Mouse (Mus musculus) spleen, adult 2 months (tissue): ENCODE data around the gene Gm5142. TPM values are rescaled to one million over a fixed set of nuclear protein-coding genes. Genes with fewer than 3 reads are reported as not detected.

Source experiments
- DNase-seq, 2 experiments: peaks; one replicate each; pipeline versions ENCODE4 v3.0.0 to v3.0.0-alpha.2; 2012 to 2021; ENCODE audit warnings: low spot score in 2 of 2, low read depth in 1 of 2
- H3K27ac ChIP-seq: fragments of 200-500 bp; 2 replicates; pipeline ENCODE4 v1.5.1; 2012; ENCODE audit warnings: low read length, inconsistent platforms; ENCODE audit not compliant: insufficient read depth
- H3K27me3 ChIP-seq: fragments of 200-500 bp; 2 replicates; pipeline ENCODE4 v1.6.1; 2012; ENCODE audit warnings: mild to moderate bottlenecking, moderate library complexity, low read length, inconsistent platforms; ENCODE audit not compliant: control insufficient read depth, insufficient read depth
- H3K36me3 ChIP-seq: fragments of 200-500 bp; 2 replicates; pipeline ENCODE4 v1.6.1; 2012; ENCODE audit warnings: mild to moderate bottlenecking, low read length, inconsistent platforms; ENCODE audit not compliant: control insufficient read depth, insufficient read depth
- H3K4me1 ChIP-seq: fragments of 200-500 bp; 2 replicates; pipeline ENCODE4 v1.6.1; 2011; ENCODE audit warnings: inconsistent platforms; ENCODE audit not compliant: control insufficient read depth, insufficient read depth, insufficient read length
- H3K4me3 ChIP-seq: fragments of 200-500 bp; 2 replicates; pipeline ENCODE4 v1.5.1; 2011; ENCODE audit warnings: mild to moderate bottlenecking, inconsistent platforms; ENCODE audit not compliant: insufficient read depth, insufficient read length; ENCODE audit errors: extremely low read depth
- CTCF ChIP-seq: fragments of 200-500 bp; IDR thresholded peaks from 2 replicates; pipeline ENCODE4 v1.5.1; 2011; ENCODE audit warnings: mild to moderate bottlenecking, inconsistent platforms; ENCODE audit not compliant: insufficient read depth, insufficient read length, insufficient replicate concordance; ENCODE audit errors: extremely low read depth
- POLR2A ChIP-seq: fragments of 200-500 bp; IDR thresholded peaks from 2 replicates; pipeline ENCODE4 v1.6.1; 2011; ENCODE audit warnings: low read depth, low read length, inconsistent platforms
- WGBS: fragments of 180-500 bp; shearing (Covaris S2); methylation state at CpG from one replicate; pipeline ENCODE4 v1.1.7; 2018; 5-methylcytosine and 5-hydroxymethylcytosine counted together
- polyA plus RNA-seq: library from polyadenylated mRNA; depleted of rRNA; stranded (reverse); fragments of >200 nt; gene quantifications from 2 replicates; pipeline ENCODE4 v1.2.3, GENCODE M21; 2012; rRNA removed

Gene Gm5142
- polyA plus RNA-seq, 1 experiment, result not detected

GRCm38 (mm10) chr14:59155589-59155988 lies 23.0 kb downstream of the Gm5142 start:
- Histone ChIP-seq H3K4me1 (no peaks in the 10 kb centered on the region), H3K27me3 (no peaks in the 10 kb centered on the region), H3K4me3 (no peak overlapping the region), H3K27ac (no peak overlapping the region), H3K36me3 (no peaks in the 10 kb centered on the region)
- no peak for DNase-seq
- TF ChIP-seq CTCF (no peak), POLR2A (no peak)
- WGBS, result 77% methylated on average over 2 of the region's 2 CpGs

- DNase-seq, result no peak
- no peak within 1 kb of the TSS for H3K4me3 ChIP-seq
- TF ChIP-seq POLR2A (no peak), CTCF (no peak)
- no peaks in the 10 kb centered on the region for H3K27me3 ChIP-seq
- 97% methylated on average over 4 of the region's 4 CpGs for WGBS
- no peaks in the 10 kb centered on the region for H3K36me3 ChIP-seq
- H3K4me1 ChIP-seq, result no peaks in the 10 kb centered on the region
- no peak within 1 kb of the TSS for H3K27ac ChIP-seq
Observed at GRCm38 (mm10) chr14:59142793-59143192, 35.8 kb downstream of the Gm5142 start, which contains the start of gene 1700129C05Rik. Gene 1700129C05Rik (minus strand): TSS chr14:59142893.

- TF ChIP-seq CTCF (no peak), POLR2A (no peak)
Observed at GRCm38 (mm10) chr14:59114281-59114680, 64.3 kb downstream of the Gm5142 start.

More at GRCm38 (mm10) chr14:59114281-59114680, 64.3 kb downstream of the Gm5142 start:
- no peak for DNase-seq
- Histone ChIP-seq H3K36me3 (no peaks in the 10 kb centered on the region), H3K27me3 (no peaks in the 10 kb centered on the region), H3K4me1 (no peaks in the 10 kb centered on the region), H3K4me3 (no peak overlapping the region), H3K27ac (no peak overlapping the region)
- 4% methylated on average over 2 of the region's 2 CpGs for WGBS

Other genes with a start within 250 kb of the Gm5142 start
- not detected in 2 replicates for gene 1700129C05Rik, start 35.9 kb downstream of the Gm5142 start, polyA plus RNA-seq
- gene Rcbtb1, start 22.5 kb upstream of the Gm5142 start, polyA plus RNA-seq, result 9.9 and 10.9 TPM in 2 replicates
- gene Gm6904, start 81.5 kb upstream of the Gm5142 start, polyA plus RNA-seq, result 0.38 and 0.46 TPM in 2 replicates
- 3.6 and 4.6 TPM in 2 replicates for gene Phf11a, start 118.8 kb upstream of the Gm5142 start, polyA plus RNA-seq
- 4.6 and 4.9 TPM in 2 replicates for gene Phf11b, start 162.6 kb upstream of the Gm5142 start, polyA plus RNA-seq
- 3.6 and 3.7 TPM in 2 replicates for gene Phf11d, start 186.7 kb upstream of the Gm5142 start, polyA plus RNA-seq
- 0.85 and 1.1 TPM in 2 replicates for gene Phf11c, start 216.6 kb upstream of the Gm5142 start, polyA plus RNA-seq